Mouse (Mus musculus) forebrain, postnatal 0 days (tissue): ENCODE data around the gene Chrm5. TPM values are rescaled to one million over a fixed set of nuclear protein-coding genes. Genes with fewer than 3 reads are reported as not detected.

Experiments used
- ATAC-seq: fragments of 200-750 bp; cut with Nextera tagmentation; 2 replicates; pipeline ENCODE4 v1.8.0; 2017; ENCODE audit warnings: mild to moderate bottlenecking, moderate library complexity
- DNase-seq: peaks from one replicate; pipeline ENCODE4 v3.0.0-alpha.2; 2015
- H3K27ac ChIP-seq: fragments of 300-500 bp; sonication (generic); 2 replicates; pipeline ENCODE4 v1.5.1; 2014; ENCODE audit warnings: low read depth, mild to moderate bottlenecking, antibody characterized with exemption, low read length, moderate library complexity, mixed read lengths
- H3K27me3 ChIP-seq: fragments of 300-500 bp; sonication (generic); 2 replicates; pipeline ENCODE4 v1.6.1; 2014; ENCODE audit warnings: mild to moderate bottlenecking, low read length, mixed read lengths; ENCODE audit not compliant: insufficient read depth
- H3K36me3 ChIP-seq: fragments of 300-500 bp; sonication (generic); 2 replicates; pipeline ENCODE4 v1.6.1; 2014; ENCODE audit warnings: mild to moderate bottlenecking, moderate library complexity; ENCODE audit not compliant: insufficient read depth
- H3K4me1 ChIP-seq: fragments of 300-500 bp; sonication (generic); 2 replicates; pipeline ENCODE4 v1.6.1; 2014; ENCODE audit warnings: antibody characterized with exemption; ENCODE audit not compliant: insufficient read depth
- H3K4me2 ChIP-seq: fragments of 300-500 bp; sonication (generic); 2 replicates; pipeline ENCODE4 v1.6.1; 2014; ENCODE audit warnings: low read depth, mild to moderate bottlenecking, moderate library complexity
- H3K4me3 ChIP-seq: fragments of 300-500 bp; sonication (generic); 2 replicates; pipeline ENCODE4 v1.5.1; 2014; ENCODE audit warnings: low read depth, low read length, mixed read lengths
- H3K9ac ChIP-seq: fragments of 300-500 bp; sonication (generic); 2 replicates; pipeline ENCODE4 v1.6.1; 2014; ENCODE audit warnings: mild to moderate bottlenecking
- H3K9me3 ChIP-seq: fragments of 300-500 bp; sonication (generic); 2 replicates; pipeline ENCODE4 v1.6.1; 2016; ENCODE audit warnings: low read length
- CTCF ChIP-seq: sonication (generic); IDR thresholded peaks from 2 replicates; pipeline ENCODE4 v1.5.1; 2016; ENCODE audit warnings: antibody characterized with exemption, control low read depth, low read depth
- WGBS: fragments of 180-500 bp; shearing (Covaris S2); extraction: QIAGEN DNeasy Blood & Tissue Kit; methylation state at CpG from one replicate; pipeline ENCODE4 v1.1.7; 2014; 5-methylcytosine and 5-hydroxymethylcytosine counted together
- polyA plus RNA-seq: library from polyadenylated mRNA; unstranded; fragments of >200 nt; fragmentation: Nextera tagmentation; extraction: Ambion mirVana; gene quantifications from 2 replicates; pipeline ENCODE4 v1.2.1, GENCODE M21; 2015
- total RNA-seq: library from RNA; depleted of rRNA; stranded (reverse); fragments of >200 nt; gene quantifications from 2 replicates; pipeline ENCODE4 v1.2.3, GENCODE M21; 2014

Chrm5 gene
- total and polyA plus RNA-seq, 2 experiments from 2014 or later: 2.7 to 4.7 TPM

- Histone ChIP-seq H3K9me3 (no peaks in the 10 kb centered on the region), H3K36me3 (no peaks in the 10 kb centered on the region), H3K9ac (no peak overlapping the region), H3K27me3 (no peaks in the 10 kb centered on the region), H3K4me1 (no peaks in the 10 kb centered on the region), H3K27ac (no peak overlapping the region), H3K4me2 (no peak overlapping the region), H3K4me3 (no peak overlapping the region)
- TF ChIP-seq CTCF: no peak
- DNase-seq (no peak), ATAC-seq (no peak)
- 59% methylated on average over 5 of the region's 5 CpGs for WGBS
These were observed 2.2 kb upstream of the Chrm5 start for GRCm38 (mm10) chr2:112482533-112483333.

GRCm38 (mm10) chr2:112481564-112481963, 995 bp upstream of the Chrm5 start:
- DNase-seq: peak; percentile 69

GRCm38 (mm10) chr2:112476554-112476953, 4.0 kb downstream of the Chrm5 start:
- WGBS: 85% methylated on average over 6 of the region's 6 CpGs
- Histone ChIP-seq H3K27ac (no peak overlapping the region), H3K27me3 (no peaks in the 10 kb centered on the region), H3K4me1 (no peaks in the 10 kb centered on the region), H3K9me3 (no peaks in the 10 kb centered on the region), H3K4me3 (no peak overlapping the region), H3K9ac (no peak overlapping the region), H3K4me2 (no peak overlapping the region), H3K36me3 (no peaks in the 10 kb centered on the region)
- no peak for DNase-seq
- TF ChIP-seq CTCF: no peak
- ATAC-seq: no peak

More at GRCm38 (mm10) chr2:112481564-112481963, 995 bp upstream of the Chrm5 start:
- 2% methylated on average over 2 of the region's 2 CpGs for WGBS
- Histone ChIP-seq H3K4me2 (no peak overlapping the region), H3K36me3 (no peaks in the 10 kb centered on the region), H3K4me3 (no peak overlapping the region), H3K4me1 (no peaks in the 10 kb centered on the region), H3K27me3 (no peaks in the 10 kb centered on the region), H3K27ac (no peak overlapping the region), H3K9ac (no peak overlapping the region), H3K9me3 (no peaks in the 10 kb centered on the region)
- peak; percentile 82 for ATAC-seq
- TF ChIP-seq CTCF: peak; percentile 63

GRCm38 (mm10) chr2:112474997-112475724, 5.4 kb downstream of the Chrm5 start:
- Histone ChIP-seq H3K4me2 (no peak overlapping the region), H3K27ac (no peak overlapping the region), H3K4me1 (no peaks in the 10 kb centered on the region), H3K4me3 (no peak overlapping the region), H3K9me3 (no peaks in the 10 kb centered on the region), H3K27me3 (no peaks in the 10 kb centered on the region), H3K9ac (no peak overlapping the region), H3K36me3 (0 out of 2 replicates have a peak, but pooled peaks cover 3% of the 10 kb centered on the region)
- no peak for TF ChIP-seq CTCF
- no peak for DNase-seq
- 75% methylated on average over 5 of the region's 5 CpGs for WGBS
- no peak for ATAC-seq

DNA sequence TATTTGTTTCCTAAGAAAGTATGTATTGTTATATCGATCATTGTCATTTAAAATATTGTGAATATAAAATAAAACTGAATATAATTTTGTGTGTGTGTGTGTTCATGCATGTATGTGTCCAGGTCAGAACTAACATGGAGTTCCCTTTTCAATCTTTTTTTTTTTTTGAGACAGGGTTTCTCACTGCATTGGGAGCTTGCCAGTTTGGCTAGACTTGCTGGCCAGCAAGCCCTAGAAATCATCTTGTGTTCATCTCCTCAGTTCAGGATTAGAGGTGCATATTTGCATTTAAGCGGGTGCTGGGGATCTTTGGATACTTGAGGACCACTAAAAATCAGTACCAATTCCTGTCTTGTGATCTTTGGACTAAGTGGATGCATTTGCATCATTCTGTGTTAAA, 8.5 kb downstream of the Chrm5 start:
- WGBS: 90% methylated on average over 2 of the region's 2 CpGs
- TF ChIP-seq CTCF: no peak
- DNase-seq: no peak
- no peak for ATAC-seq
- no peak overlapping the region for H3K27ac ChIP-seq
- H3K27me3 ChIP-seq: no peaks in the 10 kb centered on the region
- H3K4me2 ChIP-seq: no peak overlapping the region
- H3K9ac ChIP-seq: no peak overlapping the region
- H3K4me3 ChIP-seq: no peak overlapping the region
- peaks cover 28% of the 10 kb centered on the region for H3K36me3 ChIP-seq
- no peaks in the 10 kb centered on the region for H3K4me1 ChIP-seq
- H3K9me3 ChIP-seq: no peaks in the 10 kb centered on the region

- Histone ChIP-seq H3K27ac (no peak overlapping the region), H3K4me2 (no peak overlapping the region), H3K9ac (no peak overlapping the region), H3K36me3 (peaks cover 34% of the 10 kb centered on the region), H3K27me3 (no peaks in the 10 kb centered on the region), H3K4me1 (no peaks in the 10 kb centered on the region), H3K9me3 (no peaks in the 10 kb centered on the region), H3K4me3 (no peak overlapping the region)
- DNase-seq: no peak
- TF ChIP-seq CTCF: no peak
- WGBS: 44% methylated on average over 5 of the region's 5 CpGs
- no peak; the same call in 1 of the 2 replicates for ATAC-seq
These were observed 9.6 kb downstream of the Chrm5 start for GRCm38 (mm10) chr2:112470961-112471381.

DNA sequence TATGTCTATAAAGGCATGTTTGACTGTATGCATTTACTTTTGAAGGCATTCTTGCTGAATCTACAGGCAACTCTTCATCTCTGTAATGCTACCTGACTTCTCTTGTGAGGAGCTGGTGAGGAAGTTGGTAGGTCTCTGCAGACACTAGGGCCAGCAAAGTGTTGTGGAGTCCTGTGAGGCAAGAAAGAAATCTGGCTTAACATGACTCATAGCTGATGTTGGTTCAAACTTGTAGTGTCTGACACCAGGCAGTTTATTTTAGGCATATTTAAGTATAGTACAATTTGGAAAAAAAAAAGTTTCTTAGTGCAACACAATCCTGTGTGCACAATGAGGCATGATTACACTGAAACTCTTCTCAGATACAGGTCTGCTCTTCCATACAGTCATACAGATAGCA, 11.0 kb downstream of the Chrm5 start:
- H3K4me2 ChIP-seq: no peak overlapping the region
- H3K9ac ChIP-seq: no peak overlapping the region
- DNase-seq (no peak), ATAC-seq (no peak)
- no peaks in the 10 kb centered on the region for H3K4me1 ChIP-seq
- H3K36me3 ChIP-seq: peaks cover 39% of the 10 kb centered on the region
- H3K27ac ChIP-seq: no peak overlapping the region
- H3K27me3 ChIP-seq: no peaks in the 10 kb centered on the region
- no peak for TF ChIP-seq CTCF
- H3K9me3 ChIP-seq: no peaks in the 10 kb centered on the region
- no peak overlapping the region for H3K4me3 ChIP-seq
